Mouse (Mus musculus) intestine, embryonic 14.5 days (tissue): ENCODE measurements at regions not wholly inside any gene's neighbourhood (a gene's known extent, or its start where the extent isn't known, plus 50 kb on each side); places are given as distances from the start of the nearest gene placed in this dataset.

Experiments used
- ATAC-seq: fragments of 200-750 bp; cut with Nextera tagmentation; replicated peaks from 2 replicates; pipeline ENCODE4 v1.8.0; 2017; ENCODE audit warnings: low read depth, moderate number of reproducible peaks, moderate TSS enrichment, moderate library complexity; ENCODE audit not compliant: low FRiP score, low TSS enrichment
- DNase-seq: peaks from one replicate; pipeline ENCODE4 v3.0.0-alpha.2; 2018; ENCODE audit warnings: low spot score
- H3K27ac ChIP-seq: fragments of 300-500 bp; sonication (generic); 2 replicates; pipeline ENCODE4 v1.5.1; 2014; ENCODE audit warnings: low read depth, mild to moderate bottlenecking, control low read depth
- H3K27me3 ChIP-seq: fragments of 300-500 bp; sonication (generic); replicated peaks from 2 replicates; pipeline ENCODE4 v1.6.1; 2014; ENCODE audit warnings: low read length, control low read depth; ENCODE audit not compliant: control insufficient read depth, insufficient read depth
- H3K36me3 ChIP-seq: fragments of 300-500 bp; sonication (generic); 2 replicates; pipeline ENCODE4 v1.6.1; 2014; ENCODE audit warnings: low read length, control low read depth; ENCODE audit not compliant: control insufficient read depth, insufficient read depth
- H3K4me1 ChIP-seq: fragments of 300-500 bp; sonication (generic); replicated peaks from 2 replicates; pipeline ENCODE4 v1.6.1; 2014; ENCODE audit warnings: low read length, control low read depth, mixed read lengths; ENCODE audit not compliant: control insufficient read depth, insufficient read depth
- H3K4me2 ChIP-seq: fragments of 300-500 bp; sonication (generic); 2 replicates; pipeline ENCODE4 v1.6.1; 2014; ENCODE audit warnings: low read length
- H3K4me3 ChIP-seq: fragments of 300-500 bp; sonication (generic); 2 replicates; pipeline ENCODE4 v1.5.1; 2014; ENCODE audit warnings: low read depth, low read length, control low read depth, mixed read lengths
- H3K9ac ChIP-seq: fragments of 300-500 bp; sonication (generic); 2 replicates; pipeline ENCODE4 v1.6.1; 2014; ENCODE audit warnings: mild to moderate bottlenecking, low read length
- H3K9me3 ChIP-seq: fragments of 300-500 bp; sonication (generic); 2 replicates; pipeline ENCODE4 v1.6.1; 2016; ENCODE audit warnings: low read length, control low read depth; ENCODE audit not compliant: control insufficient read depth
- whole genome bisulfite sequencing: fragments of 180-500 bp; shearing (Covaris S2); extraction: QIAGEN DNeasy Blood & Tissue Kit; methylation state at CpG from one replicate; pipeline ENCODE4 v1.1.7; 2014; 5-methylcytosine and 5-hydroxymethylcytosine counted together

GRCm38 (mm10) chr4:12785840-12786239 is 614.0 kb upstream of the Fam92a start:
- no peak for ATAC-seq
- Histone ChIP-seq H3K27ac (no peak overlapping the region), H3K4me3 (no peak overlapping the region), H3K9ac (no peak overlapping the region), H3K27me3 (no peaks in the 10 kb centered on the region), H3K4me1 (peaks cover 8% of the 10 kb centered on the region; the same call in 1 of the 2 replicates), H3K4me2 (no peak overlapping the region), H3K9me3 (no peaks in the 10 kb centered on the region), H3K36me3 (no peaks in the 10 kb centered on the region)
- DNase-seq: no peak
- 70% methylated on average over 4 of the region's 4 CpGs for WGBS

- no peak overlapping the region for H3K4me3 ChIP-seq
- no peak for ATAC-seq
- no peaks in the 10 kb centered on the region for H3K9me3 ChIP-seq
- H3K27me3 ChIP-seq: no peaks in the 10 kb centered on the region
- no peak overlapping the region for H3K27ac ChIP-seq
- H3K36me3 ChIP-seq: no peaks in the 10 kb centered on the region
- peaks cover 8% of the 10 kb centered on the region; the same call in 1 of the 2 replicates for H3K4me1 ChIP-seq
- no peak overlapping the region for H3K9ac ChIP-seq
- WGBS: 82% methylated on average over 3 of the region's 3 CpGs
- no peak overlapping the region for H3K4me2 ChIP-seq
- DNase-seq: no peak
Measured at GRCm38 (mm10) chr4:12784479-12784878, 612.7 kb upstream of the Fam92a start.

GRCm38 (mm10) chr4:12784068-12784467 is 612.3 kb upstream of the Fam92a start:
- 91% methylated on average over 11 of the region's 11 CpGs for WGBS
- H3K36me3 ChIP-seq: no peaks in the 10 kb centered on the region
- H3K4me3 ChIP-seq: no peak overlapping the region
- no peak overlapping the region for H3K4me2 ChIP-seq
- H3K9ac ChIP-seq: no peak overlapping the region
- no peak for DNase-seq
- H3K9me3 ChIP-seq: no peaks in the 10 kb centered on the region
- no peaks in the 10 kb centered on the region for H3K27me3 ChIP-seq
- H3K4me1 ChIP-seq: peaks cover 8% of the 10 kb centered on the region; the same call in 1 of the 2 replicates
- H3K27ac ChIP-seq: no peak overlapping the region
- ATAC-seq: no peak

GRCm38 (mm10) chr4:12781969-12782904 is 610.4 kb upstream of the Fam92a start:
- H3K4me3 ChIP-seq: no peak overlapping the region
- no peaks in the 10 kb centered on the region for H3K27me3 ChIP-seq
- H3K36me3 ChIP-seq: no peaks in the 10 kb centered on the region
- no peak overlapping the region for H3K4me2 ChIP-seq
- 42% methylated on average over 10 of the region's 10 CpGs for WGBS
- no peaks in the 10 kb centered on the region for H3K9me3 ChIP-seq
- ATAC-seq (0 out of 2 replicates have a peak, but pooled peaks have one; percentile 43), DNase-seq (no peak)
- H3K9ac ChIP-seq: no peak overlapping the region
- peak overlapping the region; percentile 59 for H3K27ac ChIP-seq
- peaks cover 8% of the 10 kb centered on the region; the same call in 1 of the 2 replicates for H3K4me1 ChIP-seq

DNA sequence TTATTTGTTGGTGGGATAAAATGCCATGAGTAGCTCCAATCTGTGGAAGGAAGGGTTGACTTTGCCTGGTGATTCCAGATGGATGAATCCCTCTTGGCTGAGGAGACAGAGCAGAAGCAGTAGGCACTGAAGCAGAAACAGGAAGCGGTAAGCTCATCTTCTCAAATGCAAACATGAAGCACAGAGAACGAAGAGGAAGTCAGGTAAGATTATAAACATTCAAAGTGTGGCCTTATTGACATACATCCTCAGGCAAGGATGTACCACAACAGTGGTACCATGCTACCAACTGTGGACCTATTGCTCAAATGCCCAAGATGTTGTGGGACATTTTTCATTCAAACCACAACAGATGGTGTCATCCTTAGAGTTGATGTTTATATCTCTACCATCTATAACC is 608.4 kb upstream of the Fam92a start:
- H3K4me2 ChIP-seq: no peak overlapping the region
- ATAC-seq: no peak
- no peak overlapping the region for H3K27ac ChIP-seq
- H3K9ac ChIP-seq: no peak overlapping the region
- 86% methylated on average over 2 of the region's 2 CpGs for WGBS
- H3K9me3 ChIP-seq: no peaks in the 10 kb centered on the region
- H3K4me3 ChIP-seq: no peak overlapping the region
- DNase-seq: no peak
- H3K27me3 ChIP-seq: no peaks in the 10 kb centered on the region
- peaks cover 8% of the 10 kb centered on the region; the same call in 1 of the 2 replicates for H3K4me1 ChIP-seq
- no peaks in the 10 kb centered on the region for H3K36me3 ChIP-seq

- no peaks in the 10 kb centered on the region for H3K27me3 ChIP-seq
- no peak overlapping the region for H3K4me2 ChIP-seq
- no peak overlapping the region for H3K9ac ChIP-seq
- no peaks in the 10 kb centered on the region for H3K36me3 ChIP-seq
- H3K4me3 ChIP-seq: no peak overlapping the region
- ATAC-seq: no peak
- WGBS: 85% methylated on average over 1 of the region's 1 CpGs
- H3K4me1 ChIP-seq: peaks cover 8% of the 10 kb centered on the region; the same call in 1 of the 2 replicates
- DNase-seq: no peak
- H3K27ac ChIP-seq: no peak overlapping the region
- no peaks in the 10 kb centered on the region for H3K9me3 ChIP-seq
Measured at GRCm38 (mm10) chr4:12779211-12779610, 607.4 kb upstream of the Fam92a start.

DNA sequence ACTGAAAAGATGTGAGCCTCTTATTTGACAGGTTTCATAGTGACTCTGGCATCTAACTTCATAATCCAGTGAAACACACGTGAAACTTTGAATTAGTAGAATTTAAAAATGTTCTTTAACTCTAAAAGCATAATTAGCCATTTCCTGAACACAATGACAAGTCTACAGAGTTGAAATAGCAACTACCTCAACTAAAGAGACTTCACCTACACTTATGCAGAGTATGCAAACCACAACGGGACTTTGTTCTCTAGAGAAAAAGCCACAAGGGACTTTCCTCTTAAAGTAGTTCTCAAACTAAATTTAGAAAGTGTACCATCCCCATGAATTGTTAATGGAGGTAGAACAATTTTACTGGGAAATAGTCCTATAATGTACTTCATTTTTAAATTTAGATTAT is 606.3 kb upstream of the Fam92a start:
- Histone ChIP-seq H3K9me3 (no peaks in the 10 kb centered on the region), H3K4me3 (no peak overlapping the region), H3K36me3 (no peaks in the 10 kb centered on the region), H3K27me3 (no peaks in the 10 kb centered on the region), H3K27ac (no peak overlapping the region), H3K4me1 (peaks cover 14% of the 10 kb centered on the region; the same call in 1 of the 2 replicates), H3K4me2 (no peak overlapping the region), H3K9ac (no peak overlapping the region)
- WGBS: 80% methylated on average over 2 of the region's 2 CpGs
- ATAC-seq (no peak), DNase-seq (no peak)

GRCm38 (mm10) chr4:12776217-12776578 is 604.4 kb upstream of the Fam92a start:
- no peak overlapping the region for H3K4me2 ChIP-seq
- H3K27ac ChIP-seq: no peak overlapping the region; the same call in 1 of the 2 replicates
- no peak for ATAC-seq
- no peaks in the 10 kb centered on the region for H3K36me3 ChIP-seq
- H3K27me3 ChIP-seq: no peaks in the 10 kb centered on the region
- no peak overlapping the region for H3K4me3 ChIP-seq
- H3K9me3 ChIP-seq: no peaks in the 10 kb centered on the region
- H3K9ac ChIP-seq: no peak overlapping the region
- no peak for DNase-seq
- 71% methylated on average over 2 of the region's 2 CpGs for WGBS
- H3K4me1 ChIP-seq: 0 out of 2 replicates have a peak, but pooled peaks cover 5% of the 10 kb centered on the region
